Comparison of ENCODE assay signal across 8 mouse cellular contexts in genomic region chr11:87443373-87443883, GRCm38 (mm10). TPM values are rescaled to one million over a fixed set of nuclear protein-coding genes. Genes with fewer than 3 reads are reported as not detected.
DNase-seq lines count a peak whose midpoint lies in the region; ATAC-seq and TF ChIP-seq lines count a peak whose summit lies in the region.

No protein-coding gene starts in this region.

- no peak for TF ChIP-seq POLR2A in limb, embryonic 14.5 days (IDR thresholded peaks at IDR 0.05; ENCODE audit: borderline replicate concordance, extremely low read depth, insufficient read depth, insufficient read length)

- 0% methylated on average over 4 of the region's 5 CpGs for WGBS in intestine, embryonic 14.5 days
- 4% methylated on average over 5 of the region's 5 CpGs for WGBS in intestine, postnatal 0 days
- WGBS in intestine, embryonic 16.5 days: 0% methylated on average over 5 of the region's 5 CpGs
- under 1% methylated on average over 5 of the region's 5 CpGs for WGBS in limb, embryonic 14.5 days
- 0% methylated on average over 5 of the region's 5 CpGs for WGBS in midbrain, embryonic 15.5 days
- WGBS in stomach, embryonic 15.5 days: 0% methylated on average over 5 of the region's 5 CpGs

- H3K4me2 ChIP-seq in intestine, embryonic 14.5 days (ENCODE audit: low read length): no peak overlapping the region
- H3K4me2 ChIP-seq in intestine, postnatal 0 days (replicated peaks; ENCODE audit: low read depth): no peak overlapping the region
- H3K4me2 ChIP-seq in intestine, embryonic 16.5 days (ENCODE audit: low read depth, low read length): no peak overlapping the region
- H3K4me2 ChIP-seq in limb, embryonic 14.5 days (replicated peaks; ENCODE audit: low read depth, low read length, severe bottlenecking): no peak overlapping the region
- no peak overlapping the region for H3K4me2 ChIP-seq in midbrain, embryonic 15.5 days
- no peak overlapping the region for H3K4me2 ChIP-seq in stomach, embryonic 15.5 days

- H3K9me3 ChIP-seq in intestine, embryonic 14.5 days (ENCODE audit: control insufficient read depth, low read length): no peaks in the 10 kb centered on the region
- H3K9me3 ChIP-seq in intestine, postnatal 0 days (ENCODE audit: control insufficient read depth): no peaks in the 10 kb centered on the region
- no peaks in the 10 kb centered on the region for H3K9me3 ChIP-seq in intestine, embryonic 16.5 days (ENCODE audit: control insufficient read depth, low read length)
- no peaks in the 10 kb centered on the region for H3K9me3 ChIP-seq in limb, embryonic 14.5 days (ENCODE audit: control insufficient read depth, low read length)
- no peaks in the 10 kb centered on the region for H3K9me3 ChIP-seq in midbrain, embryonic 15.5 days
- H3K9me3 ChIP-seq in stomach, embryonic 15.5 days: no peaks in the 10 kb centered on the region

- H3K27ac ChIP-seq in intestine, embryonic 14.5 days (ENCODE audit: low read depth): peak overlapping the region; percentile 24; the same call in 1 of the 2 replicates
- H3K27ac ChIP-seq in intestine, postnatal 0 days (ENCODE audit: low read depth, low read length): no peak overlapping the region
- H3K27ac ChIP-seq in intestine, embryonic 16.5 days (ENCODE audit: low read length): peak overlapping the region; percentile 61
- H3K27ac ChIP-seq in limb, embryonic 14.5 days (replicated peaks; ENCODE audit: low read depth, low read length): no peak overlapping the region
- H3K27ac ChIP-seq in midbrain, embryonic 15.5 days: peak overlapping the region; percentile 80
- H3K27ac ChIP-seq in stomach, embryonic 15.5 days: peak overlapping the region; percentile 80

- H3K4me3 ChIP-seq in intestine, embryonic 14.5 days (ENCODE audit: low read depth, low read length): no peak overlapping the region
- no peak overlapping the region for H3K4me3 ChIP-seq in intestine, postnatal 0 days (ENCODE audit: low read depth, low read length)
- H3K4me3 ChIP-seq in intestine, embryonic 16.5 days (ENCODE audit: low read length): no peak overlapping the region
- H3K4me3 ChIP-seq in limb, embryonic 14.5 days (replicated peaks; ENCODE audit: low read length): no peak overlapping the region
- H3K4me3 ChIP-seq in midbrain, embryonic 15.5 days: no peak overlapping the region
- no peak overlapping the region for H3K4me3 ChIP-seq in stomach, embryonic 15.5 days (replicated peaks)

- H3K9ac ChIP-seq in intestine, embryonic 14.5 days (ENCODE audit: low read length): no peak overlapping the region
- H3K9ac ChIP-seq in intestine, postnatal 0 days (ENCODE audit: low read depth, low read length): no peak overlapping the region
- H3K9ac ChIP-seq in intestine, embryonic 16.5 days (ENCODE audit: low read depth, low read length): no peak overlapping the region
- H3K9ac ChIP-seq in limb, embryonic 14.5 days (ENCODE audit: low read depth, low read length, severe bottlenecking): no peak overlapping the region
- no peak overlapping the region for H3K9ac ChIP-seq in midbrain, embryonic 15.5 days
- H3K9ac ChIP-seq in stomach, embryonic 15.5 days: no peak overlapping the region

- no peaks in the 10 kb centered on the region; the same call in 1 of the 2 replicates for H3K4me1 ChIP-seq in intestine, embryonic 14.5 days (replicated peaks; ENCODE audit: control insufficient read depth, insufficient read depth, low read length)
- H3K4me1 ChIP-seq in intestine, postnatal 0 days (replicated peaks; ENCODE audit: control insufficient read depth, insufficient read depth, low read length): no peaks in the 10 kb centered on the region
- H3K4me1 ChIP-seq in intestine, embryonic 16.5 days (ENCODE audit: control insufficient read depth, insufficient read depth, low read length): 0 out of 2 replicates have a peak, but pooled peaks cover 2% of the 10 kb centered on the region
- no peaks in the 10 kb centered on the region for H3K4me1 ChIP-seq in limb, embryonic 14.5 days (ENCODE audit: control insufficient read depth, insufficient read depth, low read length)
- peaks cover 13% of the 10 kb centered on the region; the same call in 1 of the 2 replicates for H3K4me1 ChIP-seq in midbrain, embryonic 15.5 days
- peaks cover 5% of the 10 kb centered on the region; the same call in 1 of the 2 replicates for H3K4me1 ChIP-seq in stomach, embryonic 15.5 days

- H3K27me3 ChIP-seq in intestine, embryonic 14.5 days (replicated peaks; ENCODE audit: control insufficient read depth, insufficient read depth, low read length): no peaks in the 10 kb centered on the region
- no peaks in the 10 kb centered on the region for H3K27me3 ChIP-seq in intestine, postnatal 0 days (replicated peaks; ENCODE audit: control insufficient read depth, insufficient read depth, low read length)
- no peaks in the 10 kb centered on the region for H3K27me3 ChIP-seq in intestine, embryonic 16.5 days (replicated peaks; ENCODE audit: control insufficient read depth, insufficient read depth, low read length)
- H3K27me3 ChIP-seq in limb, embryonic 14.5 days (ENCODE audit: control insufficient read depth, insufficient read depth, low read length): no peaks in the 10 kb centered on the region
- H3K27me3 ChIP-seq in midbrain, embryonic 15.5 days (replicated peaks): no peaks in the 10 kb centered on the region
- no peaks in the 10 kb centered on the region for H3K27me3 ChIP-seq in stomach, embryonic 15.5 days (replicated peaks)

- no peak for DNase-seq in intestine, embryonic 14.5 days (ENCODE audit: low spot score)
- DNase-seq in cerebellum, postnatal 10 days: peak; percentile 74 to 81
- peak; percentile 54 to 81 for DNase-seq in frontal cortex, postnatal 10 days (ENCODE audit: low spot score in 2 of 2)
- DNase-seq in limb, embryonic 14.5 days (ENCODE audit: low spot score): peak; percentile 87

- H3K36me3 ChIP-seq in intestine, embryonic 14.5 days (ENCODE audit: control insufficient read depth, insufficient read depth, low read length): no peaks in the 10 kb centered on the region
- H3K36me3 ChIP-seq in intestine, postnatal 0 days (ENCODE audit: control insufficient read depth, insufficient read depth): no peaks in the 10 kb centered on the region
- H3K36me3 ChIP-seq in intestine, embryonic 16.5 days (ENCODE audit: control insufficient read depth, insufficient read depth, low read length): no peaks in the 10 kb centered on the region
- no peaks in the 10 kb centered on the region for H3K36me3 ChIP-seq in limb, embryonic 14.5 days (ENCODE audit: control insufficient read depth, insufficient read depth, low read length)
- no peaks in the 10 kb centered on the region for H3K36me3 ChIP-seq in midbrain, embryonic 15.5 days (replicated peaks)
- H3K36me3 ChIP-seq in stomach, embryonic 15.5 days: no peaks in the 10 kb centered on the region

- peak; percentile 57; the same call in 1 of the 2 replicates for ATAC-seq in intestine, embryonic 14.5 days (replicated peaks; ENCODE audit: low FRiP score, low TSS enrichment, low read depth)
- no peak for ATAC-seq in intestine, postnatal 0 days
- ATAC-seq in intestine, embryonic 16.5 days: no peak
- no peak for ATAC-seq in limb, embryonic 14.5 days (ENCODE audit: low FRiP score, low read depth)
- no peak for ATAC-seq in midbrain, embryonic 15.5 days (replicated peaks)
- peak; percentile 75; the same call in 1 of the 2 replicates for ATAC-seq in stomach, embryonic 15.5 days (ENCODE audit: insufficient read depth, low FRiP score, low read depth)

- no peak for TF ChIP-seq CTCF in intestine, postnatal 0 days (IDR thresholded peaks at IDR 0.05; ENCODE audit: low read depth)

RNA-seq across cellular contexts. Expression of gene Tex14, which starts 38.6 kb away (rescaled TPM):
- 0.65 and 1.4 TPM in 2 replicates for polyA plus RNA-seq in intestine, embryonic 14.5 days (2014; fragmentation: Nextera tagmentation; extraction: Ambion mirVana)
- 1.3 and 1.8 TPM in 2 replicates for polyA plus RNA-seq in intestine, postnatal 0 days (2015; fragmentation: Nextera tagmentation; extraction: Ambion mirVana)
- polyA plus RNA-seq in intestine, embryonic 16.5 days (2015; fragmentation: Nextera tagmentation; extraction: Ambion mirVana): 0.53 and 0.70 TPM in 2 replicates
- polyA plus RNA-seq in limb, embryonic 14.5 days (2012; rRNA removed): 1.3 and 1.5 TPM in 2 replicates
- 1.6 and 2.0 TPM in 2 replicates for polyA plus RNA-seq in limb, embryonic 14.5 days (2014; fragmentation: Nextera tagmentation; extraction: Ambion mirVana)
- 0.28 and 0.50 TPM in 2 replicates for polyA plus RNA-seq in midbrain, embryonic 15.5 days (2015; fragmentation: Nextera tagmentation; extraction: Ambion mirVana)
- polyA plus RNA-seq in stomach, embryonic 15.5 days (2015; fragmentation: Nextera tagmentation; extraction: Ambion mirVana): 0.46 and 0.59 TPM in 2 replicates

RNA-seq across cellular contexts. Expression of gene Rad51c, which starts 38.7 kb away (rescaled TPM):
- 6.8 and 8.1 TPM in 2 replicates for polyA plus RNA-seq in intestine, embryonic 14.5 days (2014; fragmentation: Nextera tagmentation; extraction: Ambion mirVana)
- polyA plus RNA-seq in intestine, postnatal 0 days (2015; fragmentation: Nextera tagmentation; extraction: Ambion mirVana): 1.9 and 2.0 TPM in 2 replicates
- 4.7 and 5.3 TPM in 2 replicates for polyA plus RNA-seq in intestine, embryonic 16.5 days (2015; fragmentation: Nextera tagmentation; extraction: Ambion mirVana)
- 9.8 and 10.0 TPM in 2 replicates for polyA plus RNA-seq in limb, embryonic 14.5 days (2012; rRNA removed)
- polyA plus RNA-seq in limb, embryonic 14.5 days (2014; fragmentation: Nextera tagmentation; extraction: Ambion mirVana): 6.1 and 8.0 TPM in 2 replicates
- polyA plus RNA-seq in midbrain, embryonic 15.5 days (2015; fragmentation: Nextera tagmentation; extraction: Ambion mirVana): 4.0 and 4.5 TPM in 2 replicates
- polyA plus RNA-seq in stomach, embryonic 15.5 days (2015; fragmentation: Nextera tagmentation; extraction: Ambion mirVana): 6.3 and 6.5 TPM in 2 replicates

Comparison
In these comparisons a context has a peak if more than half of its experiments do, and no peak if none do; other contexts are left out.
1. ATAC-seq: peak in intestine, embryonic 14.5 days (single experiment) and stomach, embryonic 15.5 days (single experiment); none in intestine, postnatal 0 days (single experiment), intestine, embryonic 16.5 days (single experiment), limb, embryonic 14.5 days (single experiment) and midbrain, embryonic 15.5 days (single experiment).
2. H3K27ac ChIP-seq: peak in intestine, embryonic 14.5 days (single experiment), intestine, embryonic 16.5 days (single experiment), midbrain, embryonic 15.5 days (single experiment) and stomach, embryonic 15.5 days (single experiment); none in intestine, postnatal 0 days (single experiment) and limb, embryonic 14.5 days (single experiment).